Mouse (Mus musculus) lung, postnatal 0 days (tissue): ENCODE results near the gene Igsf21. TPM values are rescaled to one million over a fixed set of nuclear protein-coding genes. Genes with fewer than 3 reads are reported as not detected.

Experiments used
- ATAC-seq: fragments of 200-750 bp; cut with Nextera tagmentation; 2 replicates; pipeline ENCODE4 v1.8.0; 2017; ENCODE audit warnings: moderate library complexity
- DNase-seq: peaks from one replicate; pipeline ENCODE4 v3.0.0-alpha.2; 2016; ENCODE audit warnings: low spot score
- H3K27ac ChIP-seq: fragments of 300-500 bp; sonication (generic); 2 replicates; pipeline ENCODE4 v1.5.1; 2014; ENCODE audit warnings: antibody characterized with exemption, mild to moderate bottlenecking, low read length, mixed read lengths
- H3K27me3 ChIP-seq: fragments of 300-500 bp; sonication (generic); replicated peaks from 2 replicates; pipeline ENCODE4 v1.6.1; 2014; ENCODE audit warnings: low read length, mixed read lengths; ENCODE audit not compliant: insufficient read depth
- H3K36me3 ChIP-seq: fragments of 300-500 bp; sonication (generic); 2 replicates; pipeline ENCODE4 v1.6.1; 2014; ENCODE audit warnings: low read length, mixed read lengths; ENCODE audit not compliant: insufficient read depth
- H3K4me1 ChIP-seq: fragments of 300-500 bp; sonication (generic); 2 replicates; pipeline ENCODE4 v1.6.1; 2014; ENCODE audit warnings: antibody characterized with exemption, low read depth, low read length, mixed read lengths; ENCODE audit not compliant: insufficient read depth
- H3K4me2 ChIP-seq: fragments of 300-500 bp; sonication (generic); replicated peaks from 2 replicates; pipeline ENCODE4 v1.6.1; 2014; ENCODE audit warnings: low read depth, mild to moderate bottlenecking, low read length, moderate library complexity, mixed read lengths
- H3K4me3 ChIP-seq: fragments of 300-500 bp; sonication (generic); 2 replicates; pipeline ENCODE4 v1.5.1; 2014; ENCODE audit warnings: low read depth, low read length
- H3K9ac ChIP-seq: fragments of 300-500 bp; sonication (generic); replicated peaks from 2 replicates; pipeline ENCODE4 v1.6.1; 2014; ENCODE audit warnings: low read depth, mild to moderate bottlenecking
- H3K9me3 ChIP-seq: fragments of 300-500 bp; sonication (generic); 2 replicates; pipeline ENCODE4 v1.6.1; 2016; ENCODE audit warnings: low read length, mixed read lengths
- CTCF ChIP-seq: IDR thresholded peaks from 2 replicates; pipeline ENCODE4 v1.5.1; 2016; ENCODE audit warnings: antibody characterized with exemption, mild to moderate bottlenecking
- EP300 ChIP-seq: IDR thresholded peaks from 2 replicates; pipeline ENCODE4 v1.6.1; 2016; ENCODE audit warnings: antibody characterized with exemption, mild to moderate bottlenecking, control low read depth
- WGBS: fragments of 180-500 bp; shearing (Covaris S2); extraction: QIAGEN DNeasy Blood & Tissue Kit; methylation state at CpG from one replicate; pipeline ENCODE4 v1.1.7; 2014; 5-methylcytosine and 5-hydroxymethylcytosine counted together
- polyA plus RNA-seq: library from polyadenylated mRNA; unstranded; fragments of >200 nt; fragmentation: Nextera tagmentation; extraction: Ambion mirVana; gene quantifications from 2 replicates; pipeline ENCODE4 v1.2.1, GENCODE M21; 2015

The Igsf21 gene
- polyA plus RNA-seq, 1 experiment from 2014 or later, result 0.13 TPM

DNA sequence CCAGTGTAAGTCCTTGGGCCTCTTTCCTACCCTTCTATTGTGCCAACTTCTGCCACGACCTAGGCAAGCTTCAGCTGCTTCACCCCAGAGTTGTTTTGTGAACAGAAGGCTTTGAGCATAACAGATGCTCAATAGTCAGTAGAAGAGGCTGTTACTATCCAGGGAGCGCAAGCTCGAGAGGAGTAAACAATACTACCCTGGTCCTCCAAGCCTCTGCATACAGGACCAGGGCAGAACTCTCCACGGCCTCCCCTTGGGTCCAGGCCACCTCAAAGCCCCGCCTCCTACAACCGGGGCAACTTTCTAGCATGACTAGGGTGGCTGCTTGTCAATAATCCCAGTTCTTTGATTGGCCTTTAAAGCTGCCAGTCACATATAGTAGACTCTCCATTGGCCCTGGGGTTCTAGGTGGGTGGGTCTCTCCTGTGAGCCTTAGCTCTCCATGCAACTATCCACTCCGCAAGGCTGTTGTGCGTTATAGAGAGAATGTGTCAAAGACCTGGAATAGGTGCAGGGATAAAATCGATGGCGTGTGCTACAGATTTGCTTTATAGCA, 198.7 kb downstream of the Igsf21 start:
- Histone ChIP-seq H3K9ac (no peak overlapping the region), H3K27me3 (no peaks in the 10 kb centered on the region), H3K9me3 (no peaks in the 10 kb centered on the region), H3K36me3 (no peaks in the 10 kb centered on the region), H3K27ac (no peak overlapping the region), H3K4me3 (no peak overlapping the region), H3K4me2 (no peak overlapping the region), H3K4me1 (no peaks in the 10 kb centered on the region)
- TF ChIP-seq EP300 (no peak), CTCF (no peak)
- no peak for DNase-seq
- WGBS, result 59% methylated on average over 10 of the region's 10 CpGs
- no peak for ATAC-seq

GRCm38 (mm10) chr4:140043953-140044352, 202.6 kb downstream of the Igsf21 start:
- ATAC-seq (no peak), DNase-seq (no peak)
- H3K4me3 ChIP-seq, result no peak overlapping the region
- no peak overlapping the region for H3K9ac ChIP-seq
- no peaks in the 10 kb centered on the region for H3K4me1 ChIP-seq
- TF ChIP-seq EP300 (no peak), CTCF (no peak)
- no peaks in the 10 kb centered on the region for H3K36me3 ChIP-seq
- H3K27ac ChIP-seq, result no peak overlapping the region
- H3K27me3 ChIP-seq, result 0 out of 2 replicates have a peak, but pooled peaks cover 2% of the 10 kb centered on the region
- 27% methylated on average over 12 of the region's 12 CpGs for WGBS
- no peak overlapping the region for H3K4me2 ChIP-seq
- H3K9me3 ChIP-seq, result no peaks in the 10 kb centered on the region

DNA sequence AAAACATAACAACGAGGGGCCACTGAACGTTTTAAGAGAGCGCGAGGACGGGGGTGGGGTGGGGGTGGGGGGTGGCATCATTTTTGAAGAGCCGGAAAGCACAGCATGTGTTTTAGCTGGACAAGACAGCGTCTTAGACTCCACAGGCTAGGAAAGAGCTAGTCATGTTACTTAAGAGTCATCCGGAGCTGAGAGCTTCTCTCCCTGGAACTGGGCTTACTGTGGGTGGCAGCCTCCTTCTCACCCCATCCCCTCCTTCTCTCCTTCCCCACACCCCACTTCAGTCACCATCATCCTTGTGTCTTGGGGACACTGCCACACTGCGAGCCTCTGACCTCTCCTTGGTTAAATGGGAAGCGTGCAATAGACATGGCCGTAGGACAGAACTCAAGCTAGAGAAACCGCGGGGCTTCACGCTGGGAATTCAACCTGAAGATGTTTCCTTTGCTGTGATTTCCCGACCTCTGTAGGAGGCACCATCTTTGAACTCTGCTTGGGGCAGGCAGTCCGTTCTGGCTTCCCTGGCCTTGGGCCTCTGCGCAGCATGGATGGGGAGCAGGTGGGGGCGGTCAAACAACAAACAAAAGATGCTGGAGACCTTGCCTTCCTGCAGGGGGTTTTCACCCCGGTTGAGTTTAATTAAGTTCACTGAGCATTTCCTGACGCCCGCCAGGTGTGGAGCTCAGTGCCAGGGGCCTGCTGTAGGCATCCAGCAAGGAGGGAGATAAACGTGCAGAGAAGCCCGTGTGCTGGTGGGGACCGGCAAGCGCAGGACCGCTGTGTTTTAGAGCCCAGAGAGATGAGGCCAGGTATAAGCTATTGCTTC, 207.8 kb downstream of the Igsf21 start:
- Histone ChIP-seq H3K36me3 (no peaks in the 10 kb centered on the region), H3K27me3 (0 out of 2 replicates have a peak, but pooled peaks cover 2% of the 10 kb centered on the region), H3K9me3 (no peaks in the 10 kb centered on the region), H3K27ac (no peak overlapping the region), H3K4me2 (no peak overlapping the region), H3K4me3 (no peak overlapping the region), H3K9ac (no peak overlapping the region), H3K4me1 (no peaks in the 10 kb centered on the region)
- TF ChIP-seq CTCF (no peak), EP300 (no peak)
- DNase-seq (no peak), ATAC-seq (no peak)
- WGBS, result 10% methylated on average over 26 of the region's 26 CpGs

- Histone ChIP-seq H3K4me3 (no peak overlapping the region), H3K9ac (no peak overlapping the region), H3K4me2 (no peak overlapping the region), H3K36me3 (no peaks in the 10 kb centered on the region), H3K9me3 (no peaks in the 10 kb centered on the region), H3K27ac (no peak overlapping the region), H3K4me1 (no peaks in the 10 kb centered on the region), H3K27me3 (0 out of 2 replicates have a peak, but pooled peaks cover 2% of the 10 kb centered on the region)
- TF ChIP-seq EP300, result no peak
- no peak for TF ChIP-seq CTCF
- DNase-seq (no peak), ATAC-seq (no peak)
- WGBS, result 3% methylated on average over 12 of the region's 13 CpGs
These were observed 208.7 kb downstream of the Igsf21 start for GRCm38 (mm10) chr4:140037784-140038387.

DNA sequence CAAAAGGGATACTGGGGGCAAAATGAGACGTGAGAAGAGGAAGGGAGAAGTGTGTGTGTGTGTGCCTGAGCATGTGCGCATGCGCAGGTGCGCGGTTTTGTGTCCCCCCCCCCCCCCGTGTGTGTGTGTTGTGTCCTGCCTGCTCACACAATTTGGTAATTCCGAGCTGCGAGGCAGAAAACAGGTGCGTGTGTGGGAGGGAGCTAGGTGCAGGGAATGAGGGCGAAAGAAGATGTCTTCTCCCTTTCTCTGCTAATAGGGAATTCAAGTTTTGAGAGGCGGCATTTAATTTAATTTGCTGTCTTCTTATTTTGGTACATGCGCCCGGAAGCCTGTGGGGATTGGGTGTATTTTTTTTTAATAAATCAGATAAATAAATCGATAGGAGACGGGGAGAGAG, 211.4 kb downstream of the Igsf21 start:
- Histone ChIP-seq H3K36me3 (no peaks in the 10 kb centered on the region), H3K9me3 (no peaks in the 10 kb centered on the region), H3K27me3 (0 out of 2 replicates have a peak, but pooled peaks cover 2% of the 10 kb centered on the region), H3K4me3 (no peak overlapping the region), H3K4me1 (no peaks in the 10 kb centered on the region), H3K27ac (no peak overlapping the region), H3K4me2 (no peak overlapping the region), H3K9ac (no peak overlapping the region)
- 59% methylated on average over 15 of the region's 15 CpGs for WGBS
- ATAC-seq, result no peak
- no peak for DNase-seq
- TF ChIP-seq CTCF, result no peak
- TF ChIP-seq EP300, result no peak

GRCm38 (mm10) chr4:140033394-140033793, 213.2 kb downstream of the Igsf21 start:
- Histone ChIP-seq H3K4me1 (no peaks in the 10 kb centered on the region), H3K9ac (no peak overlapping the region), H3K27me3 (no peaks in the 10 kb centered on the region), H3K36me3 (no peaks in the 10 kb centered on the region), H3K4me3 (no peak overlapping the region), H3K27ac (no peak overlapping the region), H3K9me3 (no peaks in the 10 kb centered on the region), H3K4me2 (no peak overlapping the region)
- ATAC-seq, result no peak
- no peak for DNase-seq
- peak; percentile 81 for TF ChIP-seq CTCF
- TF ChIP-seq EP300, result no peak
- WGBS, result 32% methylated on average over 7 of the region's 7 CpGs
